Mouse (Mus musculus): ENCODE data around the gene Arfip2.

Arfip2 gene

DNA sequence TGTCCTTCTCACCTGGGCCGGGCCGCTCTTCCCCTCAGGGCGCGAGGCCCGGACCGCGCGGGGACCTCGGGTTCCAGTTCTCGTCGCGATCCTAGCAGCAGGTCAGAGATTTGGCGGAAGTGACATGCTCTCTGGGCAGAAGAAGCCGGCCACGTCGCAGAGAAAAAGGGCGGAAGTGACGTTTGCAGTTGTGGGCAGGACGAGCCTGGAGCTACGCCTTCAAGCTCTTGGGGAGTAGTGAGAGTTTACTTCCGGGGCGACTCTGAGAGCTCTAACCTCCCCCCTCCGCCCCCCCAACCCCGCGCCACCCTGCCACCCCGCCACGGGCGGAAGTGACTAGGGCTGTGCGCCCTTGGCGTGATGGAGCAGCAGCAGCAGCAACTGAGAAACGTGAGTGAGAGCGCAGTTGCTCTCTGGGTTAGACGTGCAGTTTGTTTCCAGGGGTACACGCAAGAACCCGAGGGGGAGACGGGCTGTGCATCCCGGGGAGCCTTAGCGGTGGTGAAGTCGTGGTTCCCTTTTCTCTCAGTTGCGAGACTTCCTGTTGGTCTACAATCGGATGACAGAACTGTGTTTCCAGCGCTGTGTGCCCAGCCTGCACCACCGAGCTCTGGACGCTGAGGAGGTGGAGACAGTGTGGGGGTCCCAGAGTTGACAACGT, at the start of gene Arfip2, which contains the start of gene Gm45799:
Arfip2 (minus strand) TSS at position 184 of the 661 bp plus-strand sequence.
Gm45799 (plus strand) TSS at position 320 of the 661 bp plus-strand sequence.
- peak; percentile 95 to 97 for DNase-seq (ENCODE audit: low spot score in 2 of 2)

GRCm38 (mm10) chr7:105685541-105686197, 45.5 kb upstream of the Arfip2 start:
- DNase-seq (ENCODE audit: low spot score in 2 of 2) = no peak

DNA sequence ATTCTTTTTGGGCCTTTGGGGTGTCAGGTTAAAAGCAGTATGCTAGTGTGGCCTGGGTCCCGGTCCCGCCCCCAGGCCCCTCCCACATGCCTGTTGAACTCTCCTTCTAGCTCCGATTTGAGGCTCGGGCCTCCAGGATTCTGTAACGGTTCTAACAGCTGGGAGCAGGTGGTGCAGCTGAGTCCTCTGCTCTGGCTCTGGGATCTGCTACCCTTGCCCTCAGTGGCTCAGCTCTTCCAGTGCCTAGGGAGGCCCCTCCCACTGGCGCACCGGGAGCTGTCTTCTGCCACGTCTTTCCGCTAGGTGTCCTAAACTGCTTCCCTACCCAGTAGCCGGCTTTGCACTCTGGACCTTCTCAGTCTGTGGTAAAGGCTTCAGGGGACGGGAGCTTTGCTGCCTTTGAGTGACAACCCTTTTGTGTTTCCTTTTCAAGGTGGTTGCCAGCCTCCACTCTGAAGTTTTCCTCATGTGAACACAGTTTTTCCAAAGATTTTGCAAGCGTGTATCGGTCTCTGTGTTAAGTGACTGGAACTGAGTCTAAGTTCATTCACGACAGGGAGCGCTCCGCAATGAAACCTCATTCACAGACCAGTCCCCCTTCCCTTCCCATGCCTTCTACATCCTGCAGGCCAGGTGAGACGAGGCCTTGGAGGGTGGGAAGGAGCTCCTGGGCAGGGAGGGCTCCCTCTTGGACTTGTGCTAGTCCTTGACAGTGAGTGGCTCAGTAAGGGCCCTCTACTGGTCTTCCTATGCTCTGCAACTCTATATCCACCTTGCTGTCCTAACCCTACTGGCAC, 10.6 kb upstream of the Arfip2 start, which contains the start of gene Dnhd1:
Dnhd1 (plus strand) TSS at position 189 of the 797 bp plus-strand sequence.
- peak; percentile 68 to 73 for DNase-seq (ENCODE audit: low spot score in 2 of 2)

DNA sequence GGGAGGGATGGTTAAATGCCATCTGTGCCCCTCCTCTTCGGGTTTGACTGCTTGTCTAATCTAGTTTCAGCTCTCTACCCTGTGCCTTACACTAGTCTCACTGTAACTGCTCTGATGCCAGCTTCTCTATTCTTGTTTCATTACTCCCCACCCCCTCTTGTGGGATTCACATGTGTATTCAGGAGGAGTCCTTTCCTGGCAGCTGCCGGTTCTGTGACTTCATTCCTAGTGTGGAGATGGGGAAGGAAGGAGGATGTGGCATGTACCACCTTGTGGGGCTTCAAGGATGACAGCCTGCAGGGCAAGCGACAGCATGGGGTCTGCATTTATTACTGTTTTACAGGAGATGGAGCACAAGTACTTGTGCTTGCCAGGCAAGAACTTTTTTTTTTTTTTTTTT, 1.7 kb upstream of the Arfip2 start:
- DNase-seq (ENCODE audit: low spot score in 2 of 2) = no peak

DNA sequence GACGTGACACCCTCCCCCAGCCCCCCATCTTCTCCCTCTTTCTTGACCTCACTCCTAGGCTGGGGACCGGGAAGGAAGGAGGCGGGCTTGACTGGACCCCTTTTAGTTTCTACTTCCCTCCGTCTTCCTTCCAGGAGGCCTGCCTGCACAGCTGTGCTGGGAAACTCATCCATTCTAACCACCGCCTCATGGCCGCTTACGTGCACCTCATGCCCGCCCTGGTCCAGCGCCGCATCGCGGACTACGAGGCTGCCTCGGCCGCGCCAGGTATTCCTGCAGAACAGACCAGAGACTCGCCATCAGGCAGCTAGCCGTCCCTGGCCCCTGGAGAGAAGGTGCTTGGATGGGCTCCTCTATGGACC, 659 bp upstream of the Arfip2 start:
- no peak for DNase-seq (ENCODE audit: low spot score in 2 of 2)

DNA sequence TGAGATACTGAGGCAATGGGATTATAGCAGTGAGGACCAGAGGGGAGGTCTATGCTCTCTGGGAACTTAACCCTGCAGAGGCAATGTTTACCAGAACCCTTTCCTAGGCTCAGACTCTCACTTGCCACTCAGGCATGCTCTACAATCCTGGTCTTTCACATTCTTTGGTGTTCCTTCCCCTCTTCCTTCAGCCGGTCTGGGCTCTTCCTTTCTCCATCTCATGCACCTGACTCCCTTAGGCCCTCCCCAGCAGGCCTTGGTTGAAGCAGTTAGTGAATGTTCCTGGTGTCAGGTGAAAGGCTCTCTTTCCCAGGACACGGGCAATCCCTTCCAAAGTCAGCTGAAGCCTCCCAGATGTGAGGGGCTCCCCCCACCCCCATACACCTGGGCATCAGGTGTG, 460 bp downstream of the Arfip2 start, which contains the start of gene Timm10b:
Timm10b (plus strand) TSS at position 301 of the 400 bp plus-strand sequence.
- no peak for DNase-seq (ENCODE audit: low spot score in 2 of 2)

- no peak for DNase-seq (ENCODE audit: low spot score in 2 of 2)
Observed at GRCm38 (mm10) chr7:105639304-105639703, 912 bp downstream of the Arfip2 start.

GRCm38 (mm10) chr7:105638776-105639175, 1.4 kb downstream of the Arfip2 start:
- DNase-seq (ENCODE audit: low spot score in 2 of 2) = no peak

DNA sequence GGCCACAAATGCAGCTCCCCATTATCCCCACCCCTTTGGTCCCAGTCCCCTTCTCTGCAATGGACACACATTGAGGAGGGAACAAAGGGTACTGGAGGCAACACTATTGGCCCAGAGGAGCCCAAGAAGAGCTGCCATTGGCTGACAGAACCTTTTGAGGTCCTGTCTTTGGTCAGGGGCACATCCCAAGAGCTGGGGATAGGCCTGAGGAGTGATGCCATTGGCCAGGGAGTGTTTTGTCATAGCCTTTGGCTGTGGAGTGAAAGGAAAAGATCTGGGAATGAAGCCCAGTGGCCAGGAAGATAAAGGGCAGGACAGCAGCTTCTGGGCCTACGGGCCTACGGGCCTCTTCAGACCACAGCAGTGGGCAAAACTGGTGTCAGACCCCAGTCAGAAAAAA, 4.5 kb downstream of the Arfip2 start:
- no peak for DNase-seq (ENCODE audit: low spot score in 2 of 2)

DNA sequence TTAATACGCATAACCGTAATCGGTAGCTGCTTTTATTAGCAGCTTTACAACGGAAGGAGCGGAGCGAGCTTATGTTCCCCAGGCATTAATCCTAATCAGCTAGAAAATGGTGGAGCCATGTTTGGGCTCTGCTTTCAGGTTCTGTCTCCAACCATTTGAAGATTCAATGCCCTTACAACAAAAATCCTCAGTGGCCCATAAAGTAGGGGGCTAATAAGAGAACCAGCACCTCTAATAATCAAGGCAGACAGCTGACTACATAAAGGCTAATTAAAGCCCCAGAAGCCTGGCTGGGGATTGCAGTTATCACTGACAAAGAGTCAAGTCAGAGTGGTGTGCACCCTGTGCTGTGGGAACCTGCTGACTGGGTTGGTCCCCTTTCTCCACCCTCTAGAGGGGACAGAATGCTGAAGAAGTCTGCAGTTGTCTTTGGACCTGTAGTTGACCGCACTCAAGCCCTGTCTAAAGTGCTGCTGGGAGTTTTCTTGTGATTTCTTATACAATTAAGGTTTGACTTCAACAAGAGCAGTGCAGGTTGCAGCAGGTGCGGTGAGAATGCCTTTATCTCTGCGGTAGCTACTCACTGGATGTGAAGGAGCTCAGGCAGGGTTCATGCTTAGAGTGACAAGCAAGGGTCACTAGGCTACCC, 5.8 kb downstream of the Arfip2 start:
- DNase-seq (ENCODE audit: low spot score in 2 of 2) = no peak

GRCm38 (mm10) chr7:105633801-105634135, 6.4 kb downstream of the Arfip2 start:
- DNase-seq (ENCODE audit: low spot score in 2 of 2) = no peak

DNA sequence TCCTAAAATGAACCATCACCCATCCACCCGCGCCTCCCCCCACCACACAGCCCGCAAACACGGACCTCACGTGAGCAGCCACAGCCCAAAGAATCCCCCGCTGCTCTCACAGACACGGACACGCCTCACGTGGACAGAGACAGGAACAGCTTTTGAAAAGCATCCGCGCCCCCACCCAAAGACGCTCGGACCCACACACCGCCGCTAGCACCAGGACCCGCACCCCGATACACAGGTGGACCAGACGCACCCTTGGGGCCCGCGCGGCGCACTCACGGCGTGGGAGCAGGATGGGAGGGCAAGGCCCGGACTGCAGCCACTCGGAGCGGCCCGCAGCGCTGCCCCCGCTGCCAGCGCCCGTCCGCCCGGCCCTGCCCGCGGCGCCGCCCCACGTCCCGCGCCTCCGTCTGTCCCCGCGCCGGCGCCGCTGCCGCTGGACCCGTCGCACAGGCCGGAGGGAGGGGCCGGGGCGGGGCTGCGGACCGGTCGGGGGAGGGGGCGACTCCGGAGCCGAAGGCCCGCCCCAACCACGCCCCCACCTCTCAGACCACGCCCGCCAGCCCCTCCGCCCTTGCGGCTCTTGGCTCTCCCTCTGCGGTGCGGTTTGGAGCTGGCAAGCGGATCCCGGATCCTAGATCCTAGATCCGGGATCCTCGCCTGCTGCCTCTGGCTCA, 7.0 kb downstream of the Arfip2 start, which contains the start of gene Trim3:
Trim3 (minus strand) TSS at position 445 of the 674 bp plus-strand sequence.
- peak; percentile 86 to 92 for DNase-seq (ENCODE audit: low spot score in 2 of 2)

DNA sequence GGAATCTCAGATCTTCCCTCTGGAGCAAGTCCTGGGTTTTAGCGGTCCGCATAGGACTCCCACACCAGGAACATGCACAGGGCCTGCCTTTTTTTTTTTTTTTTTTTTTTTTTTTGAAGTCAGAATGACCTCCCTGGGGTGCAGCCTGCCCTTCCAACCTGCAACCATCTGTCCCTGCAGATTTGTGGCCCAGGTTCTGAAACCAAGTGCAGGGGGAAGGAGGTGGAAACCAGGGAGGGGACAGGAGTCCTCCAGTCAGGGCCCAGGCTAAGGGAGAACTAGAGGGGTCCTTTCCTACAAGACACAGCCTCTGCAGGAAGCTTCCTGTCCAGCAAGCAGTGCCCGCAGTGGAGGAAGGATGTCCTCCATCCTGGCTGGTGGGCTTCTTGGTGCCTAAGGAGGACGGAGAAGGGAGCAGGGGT, 7.7 kb downstream of the Arfip2 start:
- no peak for DNase-seq (ENCODE audit: low spot score in 2 of 2)

GRCm38 (mm10) chr7:105628633-105629032, 11.6 kb downstream of the Arfip2 start:
- DNase-seq (ENCODE audit: low spot score in 2 of 2) = peak in 1 of 2 experiments; percentile 55

- DNase-seq (ENCODE audit: low spot score in 2 of 2) = no peak
Observed at GRCm38 (mm10) chr7:105625397-105625796, 14.8 kb downstream of the Arfip2 start.

- no peak for DNase-seq (ENCODE audit: low spot score in 2 of 2)
Observed at GRCm38 (mm10) chr7:105621646-105622292, 18.4 kb downstream of the Arfip2 start.

- no peak for DNase-seq (ENCODE audit: low spot score in 2 of 2)
Observed at GRCm38 (mm10) chr7:105621053-105621452, 19.2 kb downstream of the Arfip2 start.

DNA sequence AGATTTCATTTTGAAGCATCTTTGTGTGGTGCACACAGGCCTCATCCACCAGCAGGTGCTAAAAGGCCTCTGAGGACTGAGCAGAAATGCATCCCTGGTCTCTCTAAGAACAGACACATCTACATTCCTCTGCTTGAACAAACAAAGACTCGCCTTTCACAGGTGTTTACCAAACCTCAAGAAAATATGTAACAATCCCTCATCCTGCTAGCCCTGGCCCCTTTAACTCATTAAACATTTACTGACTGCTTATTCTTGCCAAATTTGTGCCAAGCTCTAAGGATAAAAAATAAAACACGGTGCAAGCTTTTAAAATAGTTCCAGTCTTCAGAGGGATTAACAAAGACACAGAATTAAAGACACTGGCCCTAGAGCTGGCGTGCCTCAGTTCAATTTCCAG, 20.5 kb downstream of the Arfip2 start:
- no peak for DNase-seq (ENCODE audit: low spot score in 2 of 2)

GRCm38 (mm10) chr7:105617810-105618209, 22.4 kb downstream of the Arfip2 start:
- DNase-seq (ENCODE audit: low spot score in 2 of 2) = no peak

DNA sequence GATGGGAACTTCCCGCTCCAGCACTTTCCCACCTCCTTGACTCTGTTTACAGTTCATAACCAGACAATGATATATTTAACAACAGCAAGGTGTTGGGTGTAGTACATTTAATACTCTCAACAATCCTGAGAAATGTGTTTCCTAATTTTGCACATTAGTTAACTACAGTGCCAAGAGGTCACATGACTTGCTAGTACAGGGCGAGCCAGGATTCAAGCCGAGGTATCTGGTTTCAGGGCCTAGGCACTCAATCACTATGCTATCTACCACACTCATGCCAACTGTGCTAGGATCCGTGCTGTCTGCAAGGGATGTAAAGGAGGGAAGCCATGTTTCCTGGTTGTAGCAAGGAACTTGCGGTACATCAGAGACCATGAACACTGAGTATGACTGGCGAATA, 23.7 kb downstream of the Arfip2 start:
- no peak for DNase-seq (ENCODE audit: low spot score in 2 of 2)

GRCm38 (mm10) chr7:105615720-105616119, 24.5 kb downstream of the Arfip2 start:
- DNase-seq (ENCODE audit: low spot score in 2 of 2) = no peak
